Mouse (Mus musculus) frontal cortex, postnatal 25 days (tissue): Measurements from ENCODE around the gene Iqcn.

ENCODE experiments used
- DNase-seq, 2 experiments: peaks; one replicate each; pipeline ENCODE4 v3.0.0; 2022; ENCODE audit warnings: low spot score in 2 of 2

Gene Iqcn

DNA sequence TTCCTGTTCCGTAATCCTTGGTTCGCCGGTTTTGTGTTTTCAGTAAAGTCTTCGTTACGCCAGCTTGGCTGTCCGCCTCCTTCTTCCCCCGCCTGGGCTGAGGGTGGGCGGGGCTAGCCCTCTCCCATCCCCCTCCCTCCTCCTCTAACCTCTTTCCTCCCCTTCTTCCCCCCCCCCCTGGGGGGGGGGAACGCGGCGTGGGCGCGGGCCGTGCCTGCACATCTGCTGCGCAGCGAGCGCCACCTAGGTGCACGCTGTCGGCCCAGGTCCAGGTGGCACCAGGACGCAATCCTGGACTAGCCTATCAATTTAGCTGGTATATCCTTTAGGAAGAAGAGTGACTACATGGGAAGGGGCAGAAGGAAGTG, 2.7 kb upstream of the Iqcn start:
- peak; percentile 57 to 73 for DNase-seq

DNA sequence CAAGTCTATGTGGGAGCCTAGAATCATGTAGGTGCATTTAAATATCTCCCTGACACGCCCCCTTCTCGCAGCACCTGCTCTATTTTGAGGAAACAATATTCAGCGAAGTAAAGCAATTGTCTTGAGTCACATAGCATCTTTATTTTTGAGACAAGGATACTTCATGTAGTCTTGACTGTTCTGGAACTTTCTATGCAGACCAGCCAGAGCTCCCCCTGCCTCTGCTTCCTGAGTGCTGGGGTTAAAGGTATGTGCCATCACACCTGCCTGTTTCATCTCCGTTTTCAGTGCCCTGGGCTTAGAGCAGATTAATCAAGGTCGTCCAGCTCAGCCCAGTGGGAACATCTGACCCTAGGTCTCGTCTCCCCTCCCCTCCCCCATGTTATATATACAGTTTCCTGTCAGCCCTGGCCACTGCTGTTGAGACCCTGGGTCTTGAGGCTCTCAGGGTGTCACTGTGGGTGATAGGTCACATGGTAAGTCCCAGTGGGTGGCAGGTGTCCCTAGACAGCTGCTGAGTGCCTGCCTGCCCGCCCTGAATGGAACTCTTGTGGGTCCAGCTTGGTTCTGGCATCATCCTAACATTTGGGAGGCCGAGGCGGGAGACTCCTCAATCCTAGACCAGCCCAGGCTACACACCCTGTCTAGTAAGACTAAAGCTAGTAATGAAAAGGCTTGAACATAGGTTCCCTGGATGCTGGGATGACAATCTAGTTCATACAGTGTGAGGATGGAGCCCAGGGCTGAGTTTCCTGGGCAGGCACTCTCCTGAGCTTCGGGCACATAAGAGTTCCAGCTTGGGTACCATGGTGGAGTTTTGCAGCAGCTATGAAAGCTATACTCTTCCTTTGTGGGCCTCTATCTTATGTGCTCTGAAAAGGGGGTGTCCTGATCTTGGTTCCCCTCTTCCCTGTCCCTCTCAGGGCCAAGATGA, 1.9 kb upstream of the Iqcn start:
- DNase-seq = no peak

DNA sequence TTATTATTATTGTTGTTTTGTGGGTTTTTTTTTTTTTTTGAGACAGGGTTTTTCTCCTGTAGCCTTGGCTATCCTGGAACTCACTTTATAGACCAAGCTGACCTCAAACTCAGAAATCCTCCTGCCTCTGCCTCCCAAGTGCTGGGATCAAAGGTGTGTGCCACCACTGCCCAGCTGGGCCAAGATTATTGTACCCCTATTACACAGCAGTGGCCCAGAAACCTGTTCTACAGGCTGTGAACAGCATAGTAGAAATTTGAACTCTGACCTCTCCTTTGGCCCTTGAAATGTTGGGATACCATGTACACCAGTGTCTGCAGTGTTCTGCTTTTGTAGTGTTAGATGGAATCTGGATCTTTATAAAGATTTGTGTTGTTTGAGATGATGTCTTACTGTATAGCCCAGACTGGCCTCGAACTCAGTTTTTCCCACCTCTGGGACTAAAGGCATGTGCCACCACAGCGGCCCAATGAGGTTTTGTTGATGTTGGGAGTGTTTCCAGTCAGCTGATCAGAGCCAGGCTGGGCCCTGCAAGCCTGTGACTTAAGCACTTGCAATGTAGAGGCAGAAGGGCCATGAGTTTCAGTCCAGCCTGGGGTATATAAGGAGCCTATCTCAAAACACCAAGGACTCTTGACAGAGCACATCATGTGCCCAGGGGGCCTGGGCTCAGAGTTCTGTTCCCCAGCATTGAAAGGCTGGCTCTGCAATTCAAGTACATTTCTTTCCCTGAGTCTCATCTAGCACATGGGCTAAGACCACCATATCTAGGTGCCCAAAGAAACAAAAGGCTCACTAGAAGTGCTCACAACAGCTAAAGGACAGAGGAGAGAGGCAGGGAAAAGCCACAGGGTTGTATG, 1.0 kb upstream of the Iqcn start:
- DNase-seq = no peak

DNA sequence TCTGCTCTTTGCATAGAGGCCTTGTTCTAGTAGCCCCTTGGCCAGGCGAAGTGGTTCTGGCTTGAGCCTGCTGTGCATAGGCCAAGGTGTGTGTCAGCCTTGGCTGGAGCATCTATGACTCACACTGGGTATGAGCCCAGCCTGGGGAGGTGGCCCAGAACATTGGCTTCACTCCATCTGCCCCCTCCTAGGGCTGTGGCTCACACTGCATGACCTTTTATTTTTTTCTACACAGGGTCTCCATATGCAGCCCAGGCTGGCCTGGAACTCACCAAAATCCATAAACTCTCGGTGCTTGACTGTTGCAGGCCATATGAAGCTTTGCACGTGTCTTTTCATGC, 445 bp upstream of the Iqcn start:
- no peak for DNase-seq

DNA sequence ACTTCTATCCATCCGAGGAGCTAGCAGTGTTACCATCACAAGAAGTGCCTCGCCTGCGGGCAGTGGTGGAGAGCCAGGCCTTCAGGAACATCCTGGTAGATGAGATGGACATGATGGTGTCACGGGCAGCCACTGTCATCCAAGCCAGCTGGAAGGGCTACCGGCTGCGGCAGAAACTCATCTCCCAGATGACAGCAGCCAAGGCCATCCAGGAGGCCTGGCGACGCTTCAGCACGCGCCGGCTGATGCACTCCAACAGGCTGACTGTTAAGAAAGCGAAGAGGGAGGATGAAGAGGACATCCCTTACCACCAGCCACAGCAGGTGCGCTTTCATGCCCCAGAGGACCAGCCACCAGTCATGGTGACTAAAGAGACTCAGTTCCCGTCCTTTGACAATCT, 5.0 kb downstream of the Iqcn start:
- DNase-seq = no peak

DNA sequence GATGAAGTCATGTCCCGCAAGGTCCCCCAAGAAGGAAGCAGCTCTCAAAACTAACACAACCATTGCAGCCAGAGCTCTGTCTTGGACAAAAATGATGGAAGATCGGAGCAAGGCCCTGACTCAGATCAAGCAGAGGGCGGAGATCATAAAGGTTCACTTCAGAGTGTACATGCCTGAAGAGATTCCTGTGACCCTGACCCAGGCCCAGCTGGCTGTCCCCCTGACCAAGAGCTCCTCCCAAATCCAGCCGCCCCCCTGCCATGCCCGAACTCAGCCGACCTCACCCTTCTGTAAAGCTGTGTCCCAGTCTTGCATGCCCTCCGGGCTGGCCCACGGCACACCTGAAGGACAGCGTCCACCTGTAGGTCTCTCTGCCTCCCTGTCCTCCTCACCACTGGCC, 6.5 kb downstream of the Iqcn start:
- DNase-seq = no peak

DNA sequence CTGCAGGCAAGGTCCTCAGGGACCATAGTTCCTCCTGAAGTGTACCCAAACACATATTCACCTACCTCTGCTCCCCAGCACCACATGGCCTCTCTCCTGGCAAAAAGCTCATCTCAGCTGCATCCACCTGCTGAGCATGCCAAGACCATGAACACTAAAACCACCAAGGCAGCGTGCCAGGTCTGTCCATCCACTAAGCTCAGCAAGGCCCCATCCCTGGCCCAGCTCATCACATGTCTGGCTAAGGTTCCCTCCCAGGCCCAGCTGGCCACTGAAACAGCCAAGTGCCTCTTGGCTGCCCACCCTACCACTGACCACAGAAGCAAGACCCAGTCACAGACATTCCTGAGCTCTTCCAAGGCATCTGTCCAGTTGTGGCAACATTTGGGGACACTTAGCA, 7.0 kb downstream of the Iqcn start:
- no peak for DNase-seq

DNA sequence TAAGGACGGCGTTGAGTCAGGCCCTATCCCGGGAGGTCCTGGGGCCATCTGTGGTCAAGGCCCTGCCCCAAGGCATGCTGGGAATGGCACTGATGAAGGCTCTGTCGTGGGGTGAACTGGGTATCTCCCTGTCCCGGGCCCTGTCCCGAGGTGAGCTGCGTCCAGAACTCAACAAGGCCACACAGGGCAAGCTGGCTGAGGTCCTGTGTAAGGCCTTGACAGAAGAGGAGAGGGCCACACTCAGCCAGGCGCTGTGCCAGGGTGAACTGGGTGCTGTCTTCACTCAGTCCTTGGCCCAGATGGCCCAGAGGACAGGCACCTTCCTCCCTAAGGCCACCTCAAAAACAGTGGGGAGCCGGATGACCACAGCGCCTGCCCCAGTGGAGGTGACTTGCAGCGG, 7.8 kb downstream of the Iqcn start:
- DNase-seq = no peak

DNA sequence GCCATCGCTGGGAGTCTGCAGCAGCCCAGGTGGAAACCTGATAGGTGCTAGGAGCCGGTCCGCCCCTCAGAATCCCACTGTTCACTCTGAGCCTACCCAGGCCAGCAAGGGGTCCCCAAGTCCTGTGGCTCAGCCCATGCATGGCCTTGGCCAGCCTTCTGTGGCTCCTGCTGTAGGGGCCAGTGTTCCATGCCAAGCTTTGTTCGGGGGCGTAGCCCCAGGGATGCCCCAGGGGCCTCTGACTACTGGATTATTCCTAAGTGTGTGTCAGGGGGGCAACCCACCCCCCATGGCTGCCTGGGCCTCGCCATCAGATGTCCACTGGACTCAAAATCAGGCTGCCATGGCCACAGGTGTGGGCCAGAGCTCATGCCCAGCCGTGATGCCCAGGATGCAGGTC, 10.7 kb downstream of the Iqcn start:
- no peak for DNase-seq

DNA sequence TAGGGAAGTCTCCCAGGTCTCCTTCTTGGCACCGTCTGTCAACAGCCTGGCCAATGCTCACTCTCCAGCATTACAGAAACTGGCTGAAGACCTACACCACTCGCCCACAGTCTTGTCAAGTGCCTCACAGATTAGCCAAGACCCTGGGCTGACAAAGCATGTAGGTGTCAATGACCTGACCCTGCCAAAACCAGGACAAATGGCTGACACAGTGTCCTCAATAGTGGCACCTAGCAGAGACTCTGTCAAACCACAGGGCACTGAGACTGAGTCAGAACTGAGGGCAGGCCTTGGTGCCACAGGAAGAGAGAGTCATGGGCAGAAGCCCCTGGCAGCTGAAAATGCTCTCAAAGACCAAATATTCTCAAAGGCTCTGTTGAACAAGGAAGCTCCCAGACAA, 11.8 kb downstream of the Iqcn start:
- DNase-seq = no peak

DNA sequence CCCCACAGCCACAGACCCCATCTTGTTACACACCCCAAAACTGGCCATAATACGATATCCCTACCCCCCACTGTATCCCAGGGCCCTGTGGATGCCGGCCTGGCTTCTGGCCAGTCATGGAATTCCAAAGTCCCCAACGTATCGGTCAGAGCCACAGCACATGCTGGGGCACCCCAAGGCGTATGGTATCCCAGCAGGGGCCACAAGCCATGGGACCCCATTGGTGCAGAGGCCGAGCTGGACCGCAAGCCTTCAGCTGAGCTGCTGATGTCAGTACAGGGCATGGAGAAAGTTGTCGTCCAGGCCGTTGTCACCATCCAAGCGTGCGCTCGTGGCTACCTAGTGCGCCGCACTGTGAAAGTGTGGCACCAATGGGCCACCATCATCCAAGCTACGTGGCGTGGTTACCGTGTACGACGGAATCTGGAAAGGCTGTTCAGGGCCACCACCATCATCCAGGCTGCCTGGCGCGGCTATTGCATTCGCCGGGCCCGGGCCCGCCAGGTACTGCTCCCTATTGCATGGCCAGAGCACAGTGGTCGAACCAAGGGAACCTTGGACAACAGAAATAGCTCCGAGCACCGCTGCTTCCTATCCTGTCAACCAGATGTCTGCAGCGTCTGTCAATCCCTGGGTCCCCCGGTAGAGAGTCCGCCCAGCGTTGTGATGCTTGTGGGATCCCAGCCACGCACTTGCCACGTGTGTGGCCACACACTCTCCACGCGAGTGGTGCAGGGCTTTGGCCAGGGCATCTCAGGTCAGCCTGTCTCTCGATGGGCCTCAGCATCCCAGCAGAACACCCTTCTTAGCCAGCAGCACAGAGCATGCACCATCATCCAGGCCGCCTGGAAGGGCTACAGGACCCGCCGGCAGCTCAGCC, 13.5 kb downstream of the Iqcn start:
- no peak for DNase-seq

DNA sequence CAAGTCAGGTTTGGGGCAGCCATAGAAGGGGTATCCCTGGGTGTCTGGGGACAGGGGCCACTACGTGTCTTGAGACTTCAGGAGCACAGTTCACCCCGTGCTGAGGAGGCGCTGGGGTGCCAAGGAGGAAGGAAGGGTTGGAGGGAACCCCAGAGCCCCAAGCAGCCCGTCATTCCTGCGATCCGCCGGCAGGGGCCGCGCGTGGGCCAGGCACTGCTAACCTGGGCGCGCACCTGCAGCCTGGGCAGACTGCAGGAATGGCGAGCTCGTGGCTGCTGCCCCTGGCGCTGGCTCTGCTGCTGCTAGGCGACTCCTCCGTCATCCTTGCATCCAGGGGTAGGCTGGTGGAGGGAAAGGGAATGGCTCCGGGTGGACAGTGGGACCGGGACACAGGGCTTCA, 15.0 kb downstream of the Iqcn start, which contains the start of gene Gm3336:
TSS of gene Gm3336 (plus strand) at position 247 of the 400 bp plus-strand sequence.
- no peak for DNase-seq

DNA sequence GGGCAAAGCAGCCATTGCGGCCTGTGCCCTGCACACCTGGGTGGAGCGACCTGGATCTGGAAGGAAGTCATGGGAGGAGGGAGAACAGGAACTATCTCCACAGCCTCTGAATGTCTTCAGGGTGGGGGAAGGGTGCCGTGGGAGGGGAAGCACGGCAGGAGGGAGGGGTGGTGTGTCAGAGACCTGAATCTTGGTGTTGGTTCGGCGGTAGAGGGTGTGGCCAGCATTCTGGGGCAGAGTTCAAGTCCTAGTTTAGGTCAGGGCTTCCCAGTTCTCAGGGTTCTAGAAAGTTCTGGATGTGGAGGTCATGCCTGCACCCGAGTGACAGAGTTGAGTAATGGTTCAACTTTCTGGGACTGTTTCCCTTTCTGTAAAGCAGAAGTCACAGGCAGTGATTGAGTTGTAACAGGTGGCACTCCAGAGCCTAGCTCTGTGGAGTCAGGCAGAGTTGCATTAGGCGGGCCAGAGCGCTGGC, 16.6 kb downstream of the Iqcn start:
- no peak for DNase-seq

DNA sequence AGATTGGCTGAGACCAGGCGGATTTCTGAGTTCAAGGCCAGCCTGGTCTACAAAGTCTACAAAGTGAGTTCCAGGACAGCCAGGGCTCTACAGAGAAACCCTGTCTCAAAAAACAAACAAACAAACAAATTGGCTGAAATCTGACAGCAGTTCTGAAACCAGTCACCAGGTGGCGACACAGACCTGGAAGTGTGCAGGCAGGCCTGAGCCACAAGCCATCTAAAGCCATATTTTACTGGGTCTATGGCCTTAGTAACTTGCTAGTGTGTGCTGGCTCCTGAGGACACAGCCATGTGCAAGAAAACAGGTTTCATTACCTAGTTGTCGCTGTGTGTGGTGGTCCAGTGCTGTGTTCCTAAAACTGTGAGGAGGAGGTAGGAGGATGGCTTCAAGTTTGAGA, 17.5 kb downstream of the Iqcn start:
- peak; percentile 74 to 77 for DNase-seq

DNA sequence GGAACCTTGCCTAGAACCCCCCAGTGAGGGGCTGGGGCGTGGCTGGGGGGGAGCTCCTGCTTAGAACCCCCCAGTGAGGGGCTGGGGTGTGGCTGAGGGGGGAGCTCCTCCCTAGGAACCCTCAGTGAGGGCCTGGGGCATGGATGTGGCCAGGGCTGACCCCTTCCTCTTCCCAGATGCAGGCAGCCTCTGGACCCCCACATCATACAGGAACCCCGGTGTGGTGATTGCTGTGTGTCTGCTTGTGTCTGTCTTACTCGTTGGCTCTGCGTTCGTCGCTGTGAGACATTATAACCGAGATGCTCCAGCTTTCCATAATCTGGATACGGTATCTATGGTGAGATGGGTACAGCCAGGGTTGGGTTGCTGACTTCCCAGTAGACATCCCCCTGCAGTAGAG, 18.3 kb downstream of the Iqcn start:
- no peak for DNase-seq

DNA sequence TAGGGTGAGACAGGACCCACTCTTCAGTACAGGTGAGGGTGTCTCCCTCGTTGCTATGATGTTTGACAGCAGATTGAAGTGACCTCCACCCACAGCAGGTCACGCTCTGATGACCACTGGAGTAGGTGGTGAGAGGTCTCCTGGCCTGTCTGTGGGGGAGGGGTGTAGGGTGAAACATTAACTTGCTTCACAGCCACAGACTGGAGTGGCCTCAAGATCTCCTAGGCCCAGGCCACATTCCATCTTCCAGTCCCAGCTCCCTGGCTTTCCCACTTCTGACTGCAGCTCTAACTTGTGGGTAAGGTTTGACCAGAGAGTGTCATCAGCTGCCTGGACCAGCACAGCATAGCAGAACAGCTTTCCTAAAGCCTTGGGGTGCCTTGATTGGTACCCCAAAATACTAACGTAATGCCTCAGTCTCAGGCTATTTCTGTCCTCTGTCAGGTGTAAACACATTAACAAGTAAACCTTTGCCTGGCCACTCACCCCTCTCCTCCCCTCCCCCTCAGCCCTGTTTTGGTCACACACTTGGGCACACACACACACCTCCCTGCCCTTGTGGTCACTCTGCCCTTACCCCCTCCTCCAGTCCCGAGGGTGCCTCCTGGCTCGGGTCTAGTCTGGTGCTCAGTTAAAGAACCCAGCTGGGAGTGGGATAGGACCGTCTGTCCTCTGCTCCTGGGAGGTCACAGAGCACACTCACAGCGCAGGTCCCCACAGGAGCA, 20.4 kb downstream of the Iqcn start, which contains the start of gene Pde4c:
TSS of gene Pde4c (plus strand) at position 235 of the 725 bp plus-strand sequence.
- no peak for DNase-seq

DNA sequence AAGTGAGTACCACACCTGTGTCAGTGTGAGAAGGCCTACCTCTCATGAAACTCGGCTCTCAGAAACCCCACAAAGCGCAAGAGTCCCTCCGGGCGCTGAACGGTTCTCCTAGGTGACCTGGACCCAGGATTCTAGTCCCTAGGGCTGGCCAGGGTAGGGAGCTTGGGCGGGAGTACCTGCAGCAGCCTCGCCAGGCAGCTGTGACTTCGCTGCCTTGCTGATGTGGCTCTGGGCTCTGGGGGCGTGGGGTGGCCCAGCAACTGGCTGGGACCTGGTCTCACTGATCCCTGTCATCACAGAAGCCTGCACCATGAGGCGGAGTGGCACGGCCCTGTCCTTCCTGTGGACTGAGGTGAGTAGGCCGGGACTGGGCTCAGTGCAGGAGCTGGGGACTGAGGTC, 21.0 kb downstream of the Iqcn start:
- DNase-seq = no peak

DNA sequence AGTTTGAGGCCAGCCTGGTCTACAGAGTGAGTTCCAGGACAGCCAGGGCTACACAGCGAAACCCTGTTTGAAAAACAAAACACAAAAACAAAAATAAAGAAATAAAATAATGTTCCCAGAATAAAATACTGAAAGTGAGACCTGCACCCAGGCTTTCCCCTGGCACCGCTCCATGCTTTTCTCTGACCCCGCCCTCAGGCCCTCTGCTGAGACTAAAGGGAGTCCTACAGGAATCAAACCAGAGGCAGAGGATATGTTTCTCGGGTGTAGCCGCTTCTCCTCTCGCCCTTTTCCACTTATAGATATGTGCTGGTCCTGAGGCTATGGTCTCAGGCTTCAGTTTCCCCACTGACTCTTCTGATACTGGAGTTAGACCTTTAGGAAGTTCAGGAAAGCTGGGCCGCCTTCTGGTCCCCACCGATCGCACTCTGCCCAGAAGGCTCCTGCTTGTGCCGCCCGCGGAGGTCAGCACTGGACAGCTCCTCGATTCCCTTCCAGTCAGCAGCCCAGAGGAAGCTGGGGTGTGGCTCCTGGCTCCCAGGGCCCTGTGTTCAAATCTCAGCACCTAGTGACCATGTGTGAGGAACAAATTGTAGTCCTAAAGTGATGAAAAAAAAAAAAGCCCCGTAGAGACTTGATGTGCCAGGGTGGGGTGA, 22.7 kb downstream of the Iqcn start:
- DNase-seq = no peak

DNA sequence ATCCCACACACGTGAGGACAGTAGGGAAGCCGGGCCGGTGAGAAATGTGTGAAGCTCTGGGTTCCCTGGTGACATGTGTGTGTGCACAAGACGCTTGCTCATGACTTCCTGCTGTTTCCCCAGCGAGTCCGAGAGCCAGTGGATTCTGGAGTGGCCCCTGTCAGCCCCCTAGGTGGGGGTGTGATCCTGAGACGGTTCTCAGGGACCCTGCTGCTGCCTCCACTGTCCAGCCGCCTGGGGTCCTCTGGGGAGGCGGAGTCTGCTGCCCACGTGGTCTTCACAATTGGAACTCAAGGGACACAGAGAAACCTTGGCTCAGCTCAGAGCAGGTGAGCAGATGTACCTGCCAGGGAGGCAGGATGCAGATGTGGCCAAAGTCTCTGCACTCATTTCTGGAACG, 23.5 kb downstream of the Iqcn start:
- DNase-seq = no peak

DNA sequence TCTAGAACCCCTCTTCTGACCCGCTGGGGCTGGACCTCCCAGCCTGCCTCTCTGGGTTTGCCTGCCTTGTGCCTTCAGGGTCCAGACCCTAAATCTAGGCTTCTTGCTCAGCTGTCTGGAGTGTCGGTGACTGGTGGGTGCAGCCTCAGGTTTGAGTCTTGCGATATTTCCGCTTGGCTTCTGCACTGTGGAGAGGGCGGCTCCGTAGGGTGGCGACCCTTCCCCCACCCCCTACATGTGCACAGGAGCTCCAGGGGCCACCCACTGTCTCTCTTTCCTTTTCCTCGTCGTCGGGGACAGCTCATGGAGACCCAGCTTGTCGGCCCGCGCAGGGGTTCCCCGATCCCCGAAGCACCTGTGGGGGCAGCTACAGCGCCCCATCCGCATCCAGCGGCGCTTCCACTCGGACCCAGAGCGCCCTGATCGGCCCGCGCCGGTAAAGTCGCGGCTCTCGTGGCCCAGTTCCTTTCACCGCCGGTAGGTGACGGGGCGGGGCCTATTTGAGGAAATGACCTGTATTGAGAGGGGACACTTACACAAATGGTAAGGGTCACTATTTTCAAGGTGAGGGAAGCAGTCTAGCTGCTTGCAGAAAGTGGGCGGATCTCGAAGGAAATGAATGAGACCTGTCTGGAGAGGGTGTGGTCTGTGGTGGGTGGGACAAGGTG, 26.7 kb downstream of the Iqcn start:
- no peak for DNase-seq
